24 mouse cellular contexts compared by ENCODE assay signal in genomic region chr10:123997260-123997659, GRCm38 (mm10).
DNase-seq lines count a peak whose midpoint lies in the region; ATAC-seq and TF ChIP-seq lines count a peak whose summit lies in the region.
"Had no signal": no experiment of that assay in that cellular context is flagged by ENCODE, and none has a peak within 500 bp of the region (broad histone marks: within the 10 kb centered on the region; RNA-seq: fewer than 3 reads in every experiment).

No protein-coding gene starts in this region.

- peak; percentile 70 for ATAC-seq in forebrain, embryonic 13.5 days
- ATAC-seq in forebrain, embryonic 11.5 days (replicated peaks; ENCODE audit: low FRiP score), result no peak
- peak; percentile 67; the same call in 1 of the 2 replicates for ATAC-seq in forebrain, embryonic 15.5 days (replicated peaks)
- ATAC-seq: CD4-positive, CD25-positive, alpha-beta regulatory T cell, adult 4 months had no signal

- H3K27ac ChIP-seq in forebrain, embryonic 13.5 days, result no peak overlapping the region
- no peak overlapping the region for H3K27ac ChIP-seq in forebrain, embryonic 11.5 days (ENCODE audit: low read depth, low read length)
- no peak overlapping the region for H3K27ac ChIP-seq in forebrain, embryonic 15.5 days (replicated peaks)
- H3K27ac ChIP-seq in forebrain, embryonic 10.5 days, result no peak overlapping the region
- H3K27ac ChIP-seq: embryonic facial prominence, embryonic 13.5 days; embryonic facial prominence, embryonic 15.5 days had no signal

- WGBS in forebrain, embryonic 13.5 days, result 49% methylated on average over 5 of the region's 5 CpGs
- 74% methylated on average over 5 of the region's 5 CpGs for WGBS in forebrain, embryonic 11.5 days
- WGBS in forebrain, embryonic 15.5 days, result 48% methylated on average over 5 of the region's 5 CpGs
- WGBS in forebrain, embryonic 10.5 days, result 90% methylated on average over 5 of the region's 5 CpGs

- no peak overlapping the region for H3K4me3 ChIP-seq in forebrain, embryonic 13.5 days
- H3K4me3 ChIP-seq in forebrain, embryonic 11.5 days (ENCODE audit: low read depth, low read length), result no peak overlapping the region
- no peak overlapping the region for H3K4me3 ChIP-seq in forebrain, embryonic 15.5 days
- H3K4me3 ChIP-seq in forebrain, embryonic 10.5 days, result no peak overlapping the region
- H3K4me3 ChIP-seq: embryonic facial prominence, embryonic 13.5 days; embryonic facial prominence, embryonic 15.5 days; erythroblast, embryonic 14.5 days had no signal

- TF ChIP-seq POLR2A in brain, embryonic 14.5 days (IDR thresholded peaks at IDR 0.05; ENCODE audit: borderline replicate concordance, extremely low read depth, insufficient read depth, insufficient read length, poor library complexity, severe bottlenecking), result no peak

- no peak for DNase-seq in forebrain, embryonic 11.5 days (ENCODE audit: low spot score)
- no peak for DNase-seq in forebrain, embryonic 10.5 days (ENCODE audit: extremely low spot score, low spot score)
- DNase-seq in Muller cell, postnatal 12 days (ENCODE audit: inconsistent ontology term), result peak; percentile 65
- DNase-seq in brain, embryonic 14.5 days (ENCODE audit: low read depth), result peak; percentile 50
- DNase-seq in layer of hippocampus, adult 8-10 months (ENCODE audit: low spot score in 2 of 2), result no peak
- DNase-seq: adrenal gland, adult 2 months; adrenal gland, postnatal 10 days; adrenal gland, postnatal 25 days; B cell, adult 2 months; cerebellum, adult 11 months; cerebellum, adult 18-20 months; cerebellum, adult 8-10 months; cerebellum, adult 9-11 months; cerebellum, postnatal 14 days; cerebellum, postnatal 36 days; embryo, embryonic 11 days had no signal

- no peaks in the 10 kb centered on the region for H3K27me3 ChIP-seq in forebrain, embryonic 13.5 days
- H3K27me3 ChIP-seq in forebrain, embryonic 11.5 days (ENCODE audit: control insufficient read depth, insufficient read depth, low read length), result no peaks in the 10 kb centered on the region
- H3K27me3 ChIP-seq in forebrain, embryonic 15.5 days, result no peaks in the 10 kb centered on the region
- H3K27me3 ChIP-seq in forebrain, embryonic 10.5 days (ENCODE audit: poor library complexity, severe bottlenecking), result no peaks in the 10 kb centered on the region
- H3K27me3 ChIP-seq: CH12.LX; embryonic facial prominence, embryonic 13.5 days; embryonic facial prominence, embryonic 15.5 days had no signal

- no peaks in the 10 kb centered on the region for H3K4me1 ChIP-seq in forebrain, embryonic 13.5 days
- H3K4me1 ChIP-seq in forebrain, embryonic 11.5 days (replicated peaks; ENCODE audit: control insufficient read depth, insufficient read depth, low read length), result no peaks in the 10 kb centered on the region
- H3K4me1 ChIP-seq in forebrain, embryonic 15.5 days, result peaks cover 4% of the 10 kb centered on the region; the same call in 1 of the 2 replicates
- no peaks in the 10 kb centered on the region for H3K4me1 ChIP-seq in forebrain, embryonic 10.5 days
- H3K4me1 ChIP-seq: embryonic facial prominence, embryonic 13.5 days; embryonic facial prominence, embryonic 15.5 days had no signal

- H3K9ac ChIP-seq in forebrain, embryonic 13.5 days, result no peak overlapping the region
- H3K9ac ChIP-seq in forebrain, embryonic 11.5 days (ENCODE audit: low read length), result no peak overlapping the region
- no peak overlapping the region for H3K9ac ChIP-seq in forebrain, embryonic 15.5 days (replicated peaks)
- H3K9ac ChIP-seq: embryonic facial prominence, embryonic 13.5 days; embryonic facial prominence, embryonic 15.5 days had no signal

- H3K36me3 ChIP-seq in forebrain, embryonic 13.5 days (ENCODE audit: poor library complexity, severe bottlenecking), result no peaks in the 10 kb centered on the region
- no peaks in the 10 kb centered on the region for H3K36me3 ChIP-seq in forebrain, embryonic 11.5 days (ENCODE audit: control insufficient read depth, insufficient read depth, low read length)
- H3K36me3 ChIP-seq in forebrain, embryonic 15.5 days, result no peaks in the 10 kb centered on the region
- H3K36me3 ChIP-seq in forebrain, embryonic 10.5 days (replicated peaks), result no peaks in the 10 kb centered on the region
- H3K36me3 ChIP-seq: embryonic facial prominence, embryonic 13.5 days; embryonic facial prominence, embryonic 15.5 days; G1E had no signal

- no peaks in the 10 kb centered on the region for H3K9me3 ChIP-seq in forebrain, embryonic 13.5 days (replicated peaks)
- H3K9me3 ChIP-seq in forebrain, embryonic 11.5 days (ENCODE audit: control insufficient read depth, low read length), result no peaks in the 10 kb centered on the region
- H3K9me3 ChIP-seq in forebrain, embryonic 15.5 days, result no peaks in the 10 kb centered on the region
- no peaks in the 10 kb centered on the region for H3K9me3 ChIP-seq in forebrain, embryonic 10.5 days
- H3K9me3 ChIP-seq: embryonic facial prominence, embryonic 13.5 days; embryonic facial prominence, embryonic 15.5 days had no signal

- H3K4me2 ChIP-seq in forebrain, embryonic 13.5 days, result no peak overlapping the region
- H3K4me2 ChIP-seq in forebrain, embryonic 11.5 days (ENCODE audit: low read depth, low read length, severe bottlenecking), result no peak overlapping the region
- H3K4me2 ChIP-seq in forebrain, embryonic 15.5 days (replicated peaks), result no peak overlapping the region
- H3K4me2 ChIP-seq: embryonic facial prominence, embryonic 13.5 days; embryonic facial prominence, embryonic 15.5 days had no signal

- no peak for TF ChIP-seq CTCF in brain, embryonic 14.5 days (IDR thresholded peaks at IDR 0.05; ENCODE audit: borderline replicate concordance, extremely low read depth, insufficient read depth, insufficient read length)

Comparison
In these comparisons a context has a peak if more than half of its experiments do, and no peak if none do; other contexts are left out.
1. DNase-seq: peak in Muller cell, postnatal 12 days (single experiment) and brain, embryonic 14.5 days (single experiment); none in forebrain, embryonic 11.5 days (single experiment), forebrain, embryonic 10.5 days (single experiment) and layer of hippocampus, adult 8-10 months (0 of 2).